Mouse (Mus musculus) hindbrain, embryonic 13.5 days (tissue): ENCODE measurements around the gene Nckap1l. TPM values are rescaled to one million over a fixed set of nuclear protein-coding genes. Genes with fewer than 3 reads are reported as not detected.

Experiments
- ATAC-seq: fragments of 200-750 bp; cut with Nextera tagmentation; 2 replicates; pipeline ENCODE4 v1.8.0; 2017; ENCODE audit warnings: moderate TSS enrichment; ENCODE audit not compliant: low FRiP score
- H3K27ac ChIP-seq: fragments of 300-500 bp; sonication (generic); 2 replicates; pipeline ENCODE4 v1.5.1; 2015; ENCODE audit warnings: inconsistent platforms, mild to moderate bottlenecking, moderate library complexity
- H3K27me3 ChIP-seq: fragments of 300-500 bp; sonication (generic); 2 replicates; pipeline ENCODE4 v1.6.1; 2015; ENCODE audit warnings: mild to moderate bottlenecking, inconsistent platforms
- H3K36me3 ChIP-seq: fragments of 300-500 bp; sonication (generic); 2 replicates; pipeline ENCODE4 v1.6.1; 2015; ENCODE audit warnings: mild to moderate bottlenecking, inconsistent platforms
- H3K4me1 ChIP-seq: fragments of 300-500 bp; sonication (generic); replicated peaks from 2 replicates; pipeline ENCODE4 v1.6.1; 2015; ENCODE audit warnings: inconsistent platforms
- H3K4me2 ChIP-seq: fragments of 300-500 bp; sonication (generic); 2 replicates; pipeline ENCODE4 v1.6.1; 2015; ENCODE audit warnings: inconsistent platforms, mild to moderate bottlenecking, moderate library complexity
- H3K4me3 ChIP-seq: fragments of 300-500 bp; sonication (generic); 2 replicates; pipeline ENCODE4 v1.5.1; 2015; ENCODE audit warnings: mild to moderate bottlenecking, inconsistent platforms
- H3K9ac ChIP-seq: fragments of 300-500 bp; sonication (generic); 2 replicates; pipeline ENCODE4 v1.6.1; 2015; ENCODE audit warnings: mild to moderate bottlenecking, inconsistent platforms
- H3K9me3 ChIP-seq: fragments of 300-500 bp; sonication (generic); 2 replicates; pipeline ENCODE4 v1.6.1; 2016; ENCODE audit warnings: inconsistent platforms
- whole genome bisulfite sequencing: fragments of 180-500 bp; shearing (Covaris S2); methylation state at CpG from one replicate; pipeline ENCODE4 v1.1.7; 2015; 5-methylcytosine and 5-hydroxymethylcytosine counted together
- polyA plus RNA-seq: library from polyadenylated mRNA; unstranded; fragments of >200 nt; fragmentation: Nextera tagmentation; extraction: Ambion mirVana; gene quantifications from 2 replicates; pipeline ENCODE4 v1.2.1, GENCODE M21; 2015

Nckap1l gene
- polyA plus RNA-seq, 1 experiment from 2014 or later: 2.3 TPM

GRCm38 (mm10) chr15:103479080-103479606 lies 25.5 kb downstream of the Nckap1l start:
- Histone ChIP-seq H3K36me3 (no peaks in the 10 kb centered on the region), H3K27ac (no peak overlapping the region), H3K27me3 (no peaks in the 10 kb centered on the region), H3K9me3 (no peaks in the 10 kb centered on the region), H3K4me1 (no peaks in the 10 kb centered on the region), H3K9ac (no peak overlapping the region), H3K4me3 (no peak overlapping the region), H3K4me2 (no peak overlapping the region)
- ATAC-seq: no peak
- WGBS: 77% methylated on average over 1 of the region's 1 CpGs

- no peak overlapping the region for H3K9ac ChIP-seq
- H3K4me3 ChIP-seq: no peak overlapping the region
- no peaks in the 10 kb centered on the region for H3K36me3 ChIP-seq
- 83% methylated on average over 2 of the region's 2 CpGs for WGBS
- no peaks in the 10 kb centered on the region for H3K27me3 ChIP-seq
- H3K4me2 ChIP-seq: no peak overlapping the region
- peaks cover 9% of the 10 kb centered on the region for H3K4me1 ChIP-seq
- no peak overlapping the region for H3K27ac ChIP-seq
- ATAC-seq: no peak
- no peaks in the 10 kb centered on the region for H3K9me3 ChIP-seq
Measured at GRCm38 (mm10) chr15:103480129-103480528, 26.5 kb downstream of the Nckap1l start.

GRCm38 (mm10) chr15:103482488-103482887 lies 28.9 kb downstream of the Nckap1l start:
- peak; percentile 59; the same call in 1 of the 2 replicates for ATAC-seq
- WGBS: 0% methylated on average over 1 of the region's 1 CpGs
- Histone ChIP-seq H3K4me2 (no peak overlapping the region), H3K27me3 (no peaks in the 10 kb centered on the region), H3K9me3 (no peaks in the 10 kb centered on the region), H3K27ac (no peak overlapping the region), H3K9ac (no peak overlapping the region), H3K4me3 (no peak overlapping the region), H3K36me3 (no peaks in the 10 kb centered on the region), H3K4me1 (peaks cover 12% of the 10 kb centered on the region)

- Histone ChIP-seq H3K9me3 (no peaks in the 10 kb centered on the region), H3K4me1 (peaks cover 12% of the 10 kb centered on the region), H3K36me3 (no peaks in the 10 kb centered on the region), H3K9ac (0 out of 2 replicates have a peak overlapping the region, but pooled peaks have one; percentile 19), H3K4me3 (no peak overlapping the region), H3K27ac (peak overlapping the region; percentile 40; the same call in 1 of the 2 replicates), H3K27me3 (no peaks in the 10 kb centered on the region), H3K4me2 (no peak overlapping the region)
- WGBS: 38% methylated on average over 2 of the region's 2 CpGs
- no peak for ATAC-seq
Measured at GRCm38 (mm10) chr15:103484490-103484889, 30.9 kb downstream of the Nckap1l start.

GRCm38 (mm10) chr15:103485106-103485505 lies 31.5 kb downstream of the Nckap1l start:
- 50% methylated on average over 3 of the region's 3 CpGs for WGBS
- Histone ChIP-seq H3K4me3 (no peak overlapping the region), H3K9ac (no peak overlapping the region), H3K9me3 (no peaks in the 10 kb centered on the region), H3K4me2 (no peak overlapping the region), H3K27ac (peak overlapping the region; percentile 40), H3K4me1 (peaks cover 12% of the 10 kb centered on the region), H3K27me3 (no peaks in the 10 kb centered on the region), H3K36me3 (no peaks in the 10 kb centered on the region)
- ATAC-seq: no peak

- no peak overlapping the region for H3K4me3 ChIP-seq
- no peak overlapping the region for H3K27ac ChIP-seq
- H3K4me2 ChIP-seq: no peak overlapping the region
- H3K9ac ChIP-seq: no peak overlapping the region
- no peak for ATAC-seq
- H3K9me3 ChIP-seq: no peaks in the 10 kb centered on the region
- H3K4me1 ChIP-seq: peaks cover 12% of the 10 kb centered on the region
- WGBS: 61% methylated on average over 1 of the region's 1 CpGs
- H3K27me3 ChIP-seq: no peaks in the 10 kb centered on the region
- no peaks in the 10 kb centered on the region for H3K36me3 ChIP-seq
Measured at GRCm38 (mm10) chr15:103486658-103487057, 33.1 kb downstream of the Nckap1l start.

- no peaks in the 10 kb centered on the region for H3K36me3 ChIP-seq
- H3K4me2 ChIP-seq: no peak overlapping the region
- no peak overlapping the region for H3K9ac ChIP-seq
- no peaks in the 10 kb centered on the region for H3K9me3 ChIP-seq
- H3K27ac ChIP-seq: no peak overlapping the region
- H3K27me3 ChIP-seq: no peaks in the 10 kb centered on the region
- ATAC-seq: no peak
- peaks cover 12% of the 10 kb centered on the region for H3K4me1 ChIP-seq
- WGBS: 45% methylated on average over 4 of the region's 4 CpGs
- no peak overlapping the region for H3K4me3 ChIP-seq
Measured at GRCm38 (mm10) chr15:103488336-103488735, 34.7 kb downstream of the Nckap1l start.

GRCm38 (mm10) chr15:103496204-103497140 lies 42.9 kb downstream of the Nckap1l start:
- Histone ChIP-seq H3K4me1 (peaks cover 22% of the 10 kb centered on the region), H3K4me3 (no peak overlapping the region), H3K27ac (peak overlapping the region; percentile 55), H3K4me2 (no peak overlapping the region), H3K36me3 (no peaks in the 10 kb centered on the region), H3K9ac (no peak overlapping the region), H3K27me3 (0 out of 2 replicates have a peak, but pooled peaks cover 7% of the 10 kb centered on the region), H3K9me3 (no peaks in the 10 kb centered on the region)
- WGBS: 68% methylated on average over 10 of the region's 10 CpGs
- peak; percentile 67 for ATAC-seq

- H3K9ac ChIP-seq: no peak overlapping the region
- WGBS: 43% methylated on average over 3 of the region's 3 CpGs
- no peak overlapping the region for H3K4me2 ChIP-seq
- ATAC-seq: no peak
- peak overlapping the region; percentile 61 for H3K27ac ChIP-seq
- no peak overlapping the region for H3K4me3 ChIP-seq
- H3K27me3 ChIP-seq: 0 out of 2 replicates have a peak, but pooled peaks cover 7% of the 10 kb centered on the region
- H3K9me3 ChIP-seq: no peaks in the 10 kb centered on the region
- no peaks in the 10 kb centered on the region for H3K36me3 ChIP-seq
- peaks cover 30% of the 10 kb centered on the region for H3K4me1 ChIP-seq
Measured at GRCm38 (mm10) chr15:103498157-103498556, 44.6 kb downstream of the Nckap1l start.

- Histone ChIP-seq H3K4me2 (no peak overlapping the region), H3K4me1 (peaks cover 54% of the 10 kb centered on the region), H3K9me3 (no peaks in the 10 kb centered on the region), H3K27ac (no peak overlapping the region), H3K27me3 (0 out of 2 replicates have a peak, but pooled peaks cover 7% of the 10 kb centered on the region), H3K4me3 (no peak overlapping the region), H3K9ac (no peak overlapping the region), H3K36me3 (no peaks in the 10 kb centered on the region)
- WGBS: 57% methylated on average over 1 of the region's 1 CpGs
- no peak for ATAC-seq
Measured at GRCm38 (mm10) chr15:103500723-103501122, 47.1 kb downstream of the Nckap1l start.

GRCm38 (mm10) chr15:103501186-103501585 lies 47.6 kb downstream of the Nckap1l start:
- Histone ChIP-seq H3K9me3 (no peaks in the 10 kb centered on the region), H3K27ac (no peak overlapping the region), H3K36me3 (no peaks in the 10 kb centered on the region), H3K4me1 (peaks cover 56% of the 10 kb centered on the region), H3K27me3 (0 out of 2 replicates have a peak, but pooled peaks cover 7% of the 10 kb centered on the region), H3K4me3 (no peak overlapping the region), H3K4me2 (no peak overlapping the region), H3K9ac (no peak overlapping the region)
- no peak for ATAC-seq
- WGBS: 82% methylated on average over 2 of the region's 2 CpGs

- under 1% methylated on average over 49 of the region's 63 CpGs for WGBS
- H3K9me3 ChIP-seq: no peaks in the 10 kb centered on the region
- H3K9ac ChIP-seq: peak within 1 kb of the TSS; percentile 93
- H3K4me3 ChIP-seq: peak within 1 kb of the TSS; percentile 71
- peak; percentile 84 for ATAC-seq
- peaks cover 58% of the 10 kb centered on the region for H3K4me1 ChIP-seq
- peak within 1 kb of the TSS; percentile 79 for H3K4me2 ChIP-seq
- 0 out of 2 replicates have a peak, but pooled peaks cover 7% of the 10 kb centered on the region for H3K27me3 ChIP-seq
- H3K36me3 ChIP-seq: no peaks in the 10 kb centered on the region
- H3K27ac ChIP-seq: peak within 1 kb of the TSS; percentile 88
Measured at GRCm38 (mm10) chr15:103502435-103503250, 49.0 kb downstream of the Nckap1l start, which contains the start of gene Pde1b. Gene Pde1b (plus strand): TSS chr15:103503034.
